Mouse (Mus musculus): ENCODE measurements around the gene Lrpap1. TPM values are rescaled to one million over a fixed set of nuclear protein-coding genes. Genes with fewer than 3 reads are reported as not detected.

Gene Lrpap1
- total RNA-seq (2014; rRNA removed): 96.6 and 99.3 TPM in 2 replicates
- 137 and 150 TPM in 2 replicates for polyA plus RNA-seq (2015; fragmentation: Nextera tagmentation; extraction: Ambion mirVana)

DNA sequence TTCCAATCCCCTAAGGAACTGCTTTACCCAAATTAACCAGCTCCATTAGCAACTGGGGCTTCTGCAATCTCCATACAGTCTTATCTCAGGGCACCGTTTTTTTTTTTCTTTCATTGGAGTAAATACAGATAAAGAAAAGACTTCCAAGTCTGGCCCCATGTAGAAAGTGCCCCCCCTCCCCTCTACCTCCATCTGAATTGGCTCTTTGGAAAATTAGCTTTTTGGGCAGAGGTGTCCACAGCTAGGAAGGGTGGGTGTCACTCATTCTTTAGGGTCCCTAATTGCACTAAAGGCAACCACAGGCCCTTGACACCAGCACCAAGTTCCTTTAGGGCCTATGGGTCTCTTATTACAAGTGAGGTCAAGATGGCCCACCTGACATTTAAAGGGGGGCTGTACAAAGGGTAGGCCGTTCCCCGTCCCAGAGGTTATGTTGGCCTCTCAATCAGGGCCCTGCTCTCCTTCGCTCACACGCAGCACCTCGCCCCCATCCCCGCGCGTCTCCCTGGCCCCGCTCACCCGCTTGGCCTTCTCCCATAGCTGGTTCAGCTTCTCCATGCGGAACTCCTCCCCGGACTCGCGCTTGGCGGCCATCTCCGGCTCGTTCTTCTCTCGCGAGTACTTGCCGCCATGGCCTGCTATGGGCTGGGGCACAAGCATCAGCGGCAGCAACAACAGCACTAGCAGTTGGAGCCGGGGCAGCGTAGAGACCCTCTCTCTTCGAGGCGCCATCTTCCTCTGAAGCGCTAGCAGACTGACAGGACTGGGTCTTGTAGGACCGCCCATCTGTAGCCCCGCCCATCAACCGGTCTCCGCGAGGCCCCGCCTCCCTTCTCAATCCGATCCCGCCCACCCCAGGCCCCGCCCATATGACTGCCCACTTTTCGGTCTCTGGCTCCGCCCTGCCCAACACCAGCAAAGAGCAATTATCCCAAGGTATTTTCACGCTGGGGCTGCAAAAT is at the start of gene Lrpap1:
Gene Lrpap1, minus strand, starts transcription at position 807 of the 962 bp plus-strand sequence.
- peak within 1 kb of the TSS; percentile 87 for H3K4me3 ChIP-seq (ENCODE audit: low read depth, low read length)
- H3K27ac ChIP-seq (ENCODE audit: low read depth, low read length): peak within 1 kb of the TSS; percentile 89
- ATAC-seq (peak; percentile 96), DNase-seq (peak; percentile 95)
- peak within 1 kb of the TSS; percentile 90 for H3K9ac ChIP-seq
- no peaks in the 10 kb centered on the region for H3K9me3 ChIP-seq (ENCODE audit: low read length)
- peak within 1 kb of the TSS; percentile 63 for H3K4me2 ChIP-seq (ENCODE audit: low read depth)
- H3K4me1 ChIP-seq (ENCODE audit: insufficient read depth): peaks cover 13% of the 10 kb centered on the region
- WGBS: 2% methylated on average over 39 of the region's 39 CpGs
- peaks cover 23% of the 10 kb centered on the region for H3K36me3 ChIP-seq (ENCODE audit: insufficient read depth)
- no peaks in the 10 kb centered on the region for H3K27me3 ChIP-seq (ENCODE audit: insufficient read depth, low read length)
- 0 out of 2 replicates have a peak, but pooled peaks have one; percentile 5 for TF ChIP-seq CTCF (IDR thresholded peaks at IDR 0.05; ENCODE audit: low read depth)

DNA sequence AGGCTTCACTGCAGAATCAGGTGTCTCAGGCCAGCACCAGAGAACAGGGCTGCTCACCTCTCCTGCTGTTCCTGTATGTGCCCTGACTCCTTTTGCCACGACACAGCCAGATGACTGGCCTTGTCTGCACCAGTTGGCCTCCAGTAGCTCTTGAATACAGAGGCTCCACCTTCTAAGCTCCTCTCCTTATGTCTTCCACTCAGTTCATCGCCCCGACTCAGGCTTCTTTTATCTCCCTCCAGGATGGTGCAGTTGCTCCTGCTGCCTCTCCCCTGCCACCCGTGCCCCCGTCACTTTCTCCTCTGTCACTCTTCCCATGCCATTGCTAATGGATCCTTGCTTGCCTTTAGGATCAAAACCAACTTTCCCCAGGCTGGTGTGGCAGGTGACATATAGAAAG is 44.4 kb upstream of the Lrpap1 start:
- Histone ChIP-seq H3K4me3 (ENCODE audit: low read depth, low read length) (no peak overlapping the region), H3K9me3 (ENCODE audit: low read length) (no peaks in the 10 kb centered on the region), H3K36me3 (ENCODE audit: insufficient read depth) (no peaks in the 10 kb centered on the region), H3K4me2 (ENCODE audit: low read depth) (no peak overlapping the region), H3K27me3 (ENCODE audit: insufficient read depth, low read length) (no peaks in the 10 kb centered on the region), H3K4me1 (ENCODE audit: insufficient read depth) (0 out of 2 replicates have a peak, but pooled peaks cover 3% of the 10 kb centered on the region), H3K27ac (ENCODE audit: low read depth, low read length) (no peak overlapping the region), H3K9ac (no peak overlapping the region)
- no peak for ATAC-seq
- DNase-seq: no peak
- TF ChIP-seq CTCF (IDR thresholded peaks at IDR 0.05; ENCODE audit: low read depth): no peak
- WGBS: 79% methylated on average over 5 of the region's 5 CpGs

DNA sequence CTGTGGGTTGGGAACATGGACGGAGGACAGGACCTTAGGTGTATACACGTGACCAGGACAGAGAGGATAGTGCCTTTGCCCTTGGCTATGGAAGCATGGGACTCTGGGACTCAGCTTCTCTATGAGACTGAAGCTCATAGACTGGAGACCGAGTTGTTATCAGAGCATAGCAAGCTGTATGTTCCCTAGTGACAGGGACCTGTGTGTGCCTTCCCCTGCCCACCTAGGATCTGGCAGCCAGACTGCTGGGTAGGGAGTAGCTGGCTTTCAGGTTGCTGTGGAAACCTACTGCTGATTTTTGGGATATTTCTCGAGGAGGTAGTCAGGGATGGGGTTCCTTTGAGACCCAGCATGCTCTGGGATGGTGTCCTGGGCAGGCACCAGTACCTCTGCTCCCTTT is 44.0 kb upstream of the Lrpap1 start:
- TF ChIP-seq CTCF (IDR thresholded peaks at IDR 0.05; ENCODE audit: low read depth): no peak
- Histone ChIP-seq H3K4me1 (ENCODE audit: insufficient read depth) (0 out of 2 replicates have a peak, but pooled peaks cover 3% of the 10 kb centered on the region), H3K36me3 (ENCODE audit: insufficient read depth) (no peaks in the 10 kb centered on the region), H3K4me3 (ENCODE audit: low read depth, low read length) (no peak overlapping the region), H3K9me3 (ENCODE audit: low read length) (no peaks in the 10 kb centered on the region), H3K27me3 (ENCODE audit: insufficient read depth, low read length) (no peaks in the 10 kb centered on the region), H3K9ac (no peak overlapping the region), H3K27ac (ENCODE audit: low read depth, low read length) (no peak overlapping the region), H3K4me2 (ENCODE audit: low read depth) (no peak overlapping the region)
- 74% methylated on average over 4 of the region's 4 CpGs for WGBS
- ATAC-seq (no peak), DNase-seq (no peak)

GRCm38 (mm10) chr5:35147963-35148767 is 42.6 kb upstream of the Lrpap1 start:
- no peak overlapping the region for H3K4me2 ChIP-seq (ENCODE audit: low read depth)
- H3K9me3 ChIP-seq (ENCODE audit: low read length): no peaks in the 10 kb centered on the region
- H3K4me3 ChIP-seq (ENCODE audit: low read depth, low read length): no peak overlapping the region
- H3K27me3 ChIP-seq (ENCODE audit: insufficient read depth, low read length): no peaks in the 10 kb centered on the region
- 40% methylated on average over 8 of the region's 8 CpGs for WGBS
- TF ChIP-seq CTCF (IDR thresholded peaks at IDR 0.05; ENCODE audit: low read depth): no peak
- H3K36me3 ChIP-seq (ENCODE audit: insufficient read depth): no peaks in the 10 kb centered on the region
- 0 out of 2 replicates have a peak, but pooled peaks cover 3% of the 10 kb centered on the region for H3K4me1 ChIP-seq (ENCODE audit: insufficient read depth)
- H3K9ac ChIP-seq: no peak overlapping the region
- H3K27ac ChIP-seq (ENCODE audit: low read depth, low read length): peak overlapping the region; percentile 35
- DNase-seq: peak; percentile 70
- ATAC-seq: peak; percentile 47

GRCm38 (mm10) chr5:35147155-35147962 is 41.8 kb upstream of the Lrpap1 start:
- peak; percentile 66 for ATAC-seq
- Histone ChIP-seq H3K36me3 (ENCODE audit: insufficient read depth) (no peaks in the 10 kb centered on the region), H3K4me3 (ENCODE audit: low read depth, low read length) (no peak overlapping the region), H3K9me3 (ENCODE audit: low read length) (no peaks in the 10 kb centered on the region), H3K27me3 (ENCODE audit: insufficient read depth, low read length) (no peaks in the 10 kb centered on the region), H3K27ac (ENCODE audit: low read depth, low read length) (peak overlapping the region; percentile 54), H3K4me2 (ENCODE audit: low read depth) (no peak overlapping the region), H3K4me1 (ENCODE audit: insufficient read depth) (0 out of 2 replicates have a peak, but pooled peaks cover 3% of the 10 kb centered on the region), H3K9ac (no peak overlapping the region)
- no peak for TF ChIP-seq CTCF (IDR thresholded peaks at IDR 0.05; ENCODE audit: low read depth)
- WGBS: 19% methylated on average over 2 of the region's 2 CpGs
- no peak for DNase-seq

GRCm38 (mm10) chr5:35146747-35147146 is 41.2 kb upstream of the Lrpap1 start:
- peaks cover 3% of the 10 kb centered on the region; the same call in 1 of the 2 replicates for H3K4me1 ChIP-seq (ENCODE audit: insufficient read depth)
- H3K27me3 ChIP-seq (ENCODE audit: insufficient read depth, low read length): no peaks in the 10 kb centered on the region
- no peak overlapping the region for H3K4me3 ChIP-seq (ENCODE audit: low read depth, low read length)
- no peak overlapping the region for H3K9ac ChIP-seq
- H3K27ac ChIP-seq (ENCODE audit: low read depth, low read length): peak overlapping the region; percentile 54; the same call in 1 of the 2 replicates
- WGBS: 67% methylated on average over 2 of the region's 2 CpGs
- DNase-seq: no peak
- TF ChIP-seq CTCF (IDR thresholded peaks at IDR 0.05; ENCODE audit: low read depth): no peak
- H3K4me2 ChIP-seq (ENCODE audit: low read depth): no peak overlapping the region
- no peaks in the 10 kb centered on the region for H3K9me3 ChIP-seq (ENCODE audit: low read length)
- H3K36me3 ChIP-seq (ENCODE audit: insufficient read depth): no peaks in the 10 kb centered on the region
- ATAC-seq: no peak

Data from forebrain, postnatal 0 days (tissue).